Mouse (Mus musculus) heart, embryonic 15.5 days (tissue): Measurements from ENCODE around the gene Cbx5. TPM values are rescaled to one million over a fixed set of nuclear protein-coding genes. Genes with fewer than 3 reads are reported as not detected.

Experiments
- ATAC-seq: fragments of 200-750 bp; cut with Nextera tagmentation; replicated peaks from 2 replicates; pipeline ENCODE4 v1.8.0; 2017; ENCODE audit warnings: low read depth, moderate TSS enrichment; ENCODE audit not compliant: insufficient number of reproducible peaks, insufficient read depth, low FRiP score
- H3K27ac ChIP-seq: fragments of 300-500 bp; sonication (generic); 2 replicates; pipeline ENCODE4 v1.5.1; 2015; ENCODE audit warnings: mild to moderate bottlenecking, inconsistent platforms
- H3K27me3 ChIP-seq: fragments of 300-500 bp; sonication (generic); 2 replicates; pipeline ENCODE4 v1.6.1; 2015; ENCODE audit warnings: inconsistent platforms
- H3K36me3 ChIP-seq: fragments of 300-500 bp; sonication (generic); 2 replicates; pipeline ENCODE4 v1.6.1; 2015; ENCODE audit warnings: mild to moderate bottlenecking, inconsistent platforms
- H3K4me1 ChIP-seq: fragments of 300-500 bp; sonication (generic); replicated peaks from 2 replicates; pipeline ENCODE4 v1.6.1; 2015; ENCODE audit warnings: inconsistent platforms
- H3K4me2 ChIP-seq: fragments of 300-500 bp; sonication (generic); 2 replicates; pipeline ENCODE4 v1.6.1; 2015; ENCODE audit warnings: inconsistent platforms, mild to moderate bottlenecking, moderate library complexity
- H3K4me3 ChIP-seq: fragments of 300-500 bp; sonication (generic); 2 replicates; pipeline ENCODE4 v1.5.1; 2015; ENCODE audit warnings: mild to moderate bottlenecking, inconsistent platforms
- H3K9ac ChIP-seq: fragments of 300-500 bp; sonication (generic); 2 replicates; pipeline ENCODE4 v1.6.1; 2015; ENCODE audit warnings: mild to moderate bottlenecking, inconsistent platforms
- H3K9me3 ChIP-seq: fragments of 300-500 bp; sonication (generic); replicated peaks from 2 replicates; pipeline ENCODE4 v1.6.1; 2016; ENCODE audit warnings: inconsistent platforms
- WGBS: fragments of 180-500 bp; shearing (Covaris S2); methylation state at CpG from one replicate; pipeline ENCODE4 v1.1.7; 2015; ENCODE audit warnings: mixed read lengths; 5-methylcytosine and 5-hydroxymethylcytosine counted together
- polyA plus RNA-seq: library from polyadenylated mRNA; unstranded; fragments of >200 nt; fragmentation: Nextera tagmentation; extraction: Ambion mirVana; gene quantifications from 2 replicates; pipeline ENCODE4 v1.2.1, GENCODE M21; 2015

The Cbx5 gene
- polyA plus RNA-seq, 1 experiment from 2014 or later, result 84.2 TPM

- no peak for ATAC-seq
- 64% methylated on average over 2 of the region's 2 CpGs for WGBS
- H3K4me3 ChIP-seq, result no peak overlapping the region
These were observed 34.5 kb downstream of the Cbx5 start for GRCm38 (mm10) chr15:103205156-103205555.

DNA sequence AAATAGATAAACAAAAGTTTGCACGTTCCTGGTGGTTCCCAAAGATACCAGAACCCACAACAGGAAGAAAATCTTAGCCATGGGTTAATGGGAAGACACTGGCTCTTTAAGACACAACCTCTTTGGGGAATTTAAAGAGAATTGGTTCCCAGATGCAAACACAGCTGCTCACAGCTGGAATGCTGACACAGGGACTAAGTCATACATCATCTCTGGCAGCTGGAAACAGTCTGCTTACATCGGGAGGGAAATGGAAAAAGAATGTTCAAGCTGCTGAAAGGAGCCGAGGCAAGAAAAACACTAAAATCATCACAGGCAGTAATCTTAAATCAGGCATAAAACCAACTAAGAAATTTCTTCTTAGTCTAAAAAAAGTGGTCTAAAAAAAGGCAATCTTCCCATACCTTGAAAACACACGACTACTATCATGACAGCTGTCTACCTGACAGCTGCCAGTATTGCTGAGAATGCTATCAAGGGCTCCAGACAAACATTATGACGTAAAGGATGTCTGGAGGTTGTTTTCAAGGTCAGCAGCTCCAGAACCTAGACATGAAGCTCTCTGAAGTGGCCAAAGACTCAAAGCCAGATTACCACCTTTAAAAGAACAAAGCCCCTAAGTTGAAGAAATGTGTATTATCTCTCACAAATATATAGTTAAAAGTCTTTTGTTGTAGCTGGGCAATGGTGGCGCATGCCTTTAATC lies 37.4 kb downstream of the Cbx5 start:
- H3K4me2 ChIP-seq, result no peak overlapping the region
- no peak overlapping the region for H3K4me3 ChIP-seq
- H3K9me3 ChIP-seq, result no peaks in the 10 kb centered on the region
- no peaks in the 10 kb centered on the region for H3K27me3 ChIP-seq
- peak overlapping the region; percentile 81 for H3K27ac ChIP-seq
- 29% methylated on average over 6 of the region's 6 CpGs for WGBS
- no peak overlapping the region for H3K9ac ChIP-seq
- H3K36me3 ChIP-seq, result peaks cover 66% of the 10 kb centered on the region
- peak; percentile 64; the same call in 1 of the 2 replicates for ATAC-seq
- peaks cover 20% of the 10 kb centered on the region for H3K4me1 ChIP-seq

More at GRCm38 (mm10) chr15:103205156-103205555, 34.5 kb downstream of the Cbx5 start:
- Histone ChIP-seq H3K27ac (no peak overlapping the region), H3K4me2 (no peak overlapping the region), H3K4me1 (peaks cover 20% of the 10 kb centered on the region), H3K27me3 (no peaks in the 10 kb centered on the region), H3K36me3 (peaks cover 61% of the 10 kb centered on the region), H3K9ac (no peak overlapping the region), H3K9me3 (no peaks in the 10 kb centered on the region)

- Histone ChIP-seq H3K9me3 (no peaks in the 10 kb centered on the region), H3K9ac (no peak overlapping the region), H3K27ac (no peak overlapping the region), H3K36me3 (peaks cover 60% of the 10 kb centered on the region), H3K4me1 (peaks cover 17% of the 10 kb centered on the region), H3K27me3 (no peaks in the 10 kb centered on the region), H3K4me3 (no peak overlapping the region), H3K4me2 (no peak overlapping the region)
- ATAC-seq, result no peak
- WGBS, result 79% methylated on average over 4 of the region's 4 CpGs
These were observed 41.8 kb downstream of the Cbx5 start for GRCm38 (mm10) chr15:103197785-103198184.

DNA sequence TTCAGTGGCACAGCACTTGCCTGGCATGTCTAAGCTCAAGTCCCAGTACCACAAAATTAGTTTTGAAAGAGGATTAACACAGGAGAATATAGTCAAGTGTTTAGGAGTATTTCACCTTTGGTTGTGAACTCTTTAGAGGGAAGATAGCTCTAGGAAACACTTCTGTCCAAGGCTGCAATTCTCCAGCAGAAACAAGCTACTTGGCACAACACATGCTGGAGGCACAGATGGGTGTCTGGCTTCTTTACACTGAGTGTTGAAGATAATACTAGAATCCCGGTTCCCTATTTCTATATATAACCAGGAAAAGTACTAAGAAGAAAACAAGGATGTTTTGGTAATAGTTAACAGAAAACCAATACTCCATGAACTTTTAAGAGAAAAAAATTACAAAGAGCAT lies 42.8 kb downstream of the Cbx5 start:
- no peaks in the 10 kb centered on the region for H3K27me3 ChIP-seq
- no peak overlapping the region for H3K4me3 ChIP-seq
- peaks cover 8% of the 10 kb centered on the region for H3K4me1 ChIP-seq
- peaks cover 66% of the 10 kb centered on the region for H3K36me3 ChIP-seq
- no peak for ATAC-seq
- H3K4me2 ChIP-seq, result no peak overlapping the region
- no peak overlapping the region for H3K9ac ChIP-seq
- 48% methylated on average over 1 of the region's 1 CpGs for WGBS
- H3K9me3 ChIP-seq, result no peaks in the 10 kb centered on the region
- no peak overlapping the region for H3K27ac ChIP-seq

DNA sequence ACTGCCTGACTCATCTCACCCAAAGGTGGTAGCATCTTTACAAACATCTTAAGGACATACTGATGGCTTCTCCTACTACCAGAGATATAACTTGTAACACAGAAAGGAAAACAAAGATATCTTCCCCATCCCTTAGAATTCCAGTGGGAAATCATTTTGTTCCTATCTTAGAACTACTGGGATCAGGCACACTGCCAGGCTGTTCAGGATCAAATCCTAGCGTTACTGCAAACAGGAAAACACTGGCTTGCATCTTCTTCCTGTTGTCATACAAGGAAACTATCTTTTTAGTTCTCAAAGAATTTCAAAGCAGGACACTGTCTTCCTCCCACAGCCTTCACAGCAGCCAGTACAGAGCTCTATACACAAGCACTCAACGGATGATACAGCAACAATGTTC lies 46.0 kb downstream of the Cbx5 start:
- no peaks in the 10 kb centered on the region for H3K27me3 ChIP-seq
- no peak for ATAC-seq
- H3K9ac ChIP-seq, result no peak overlapping the region
- peaks cover 51% of the 10 kb centered on the region for H3K36me3 ChIP-seq
- H3K4me3 ChIP-seq, result no peak overlapping the region
- 68% methylated on average over 2 of the region's 2 CpGs for WGBS
- no peak overlapping the region for H3K4me2 ChIP-seq
- no peak overlapping the region for H3K27ac ChIP-seq
- H3K9me3 ChIP-seq, result no peaks in the 10 kb centered on the region
- peaks cover 2% of the 10 kb centered on the region; the same call in 1 of the 2 replicates for H3K4me1 ChIP-seq

DNA sequence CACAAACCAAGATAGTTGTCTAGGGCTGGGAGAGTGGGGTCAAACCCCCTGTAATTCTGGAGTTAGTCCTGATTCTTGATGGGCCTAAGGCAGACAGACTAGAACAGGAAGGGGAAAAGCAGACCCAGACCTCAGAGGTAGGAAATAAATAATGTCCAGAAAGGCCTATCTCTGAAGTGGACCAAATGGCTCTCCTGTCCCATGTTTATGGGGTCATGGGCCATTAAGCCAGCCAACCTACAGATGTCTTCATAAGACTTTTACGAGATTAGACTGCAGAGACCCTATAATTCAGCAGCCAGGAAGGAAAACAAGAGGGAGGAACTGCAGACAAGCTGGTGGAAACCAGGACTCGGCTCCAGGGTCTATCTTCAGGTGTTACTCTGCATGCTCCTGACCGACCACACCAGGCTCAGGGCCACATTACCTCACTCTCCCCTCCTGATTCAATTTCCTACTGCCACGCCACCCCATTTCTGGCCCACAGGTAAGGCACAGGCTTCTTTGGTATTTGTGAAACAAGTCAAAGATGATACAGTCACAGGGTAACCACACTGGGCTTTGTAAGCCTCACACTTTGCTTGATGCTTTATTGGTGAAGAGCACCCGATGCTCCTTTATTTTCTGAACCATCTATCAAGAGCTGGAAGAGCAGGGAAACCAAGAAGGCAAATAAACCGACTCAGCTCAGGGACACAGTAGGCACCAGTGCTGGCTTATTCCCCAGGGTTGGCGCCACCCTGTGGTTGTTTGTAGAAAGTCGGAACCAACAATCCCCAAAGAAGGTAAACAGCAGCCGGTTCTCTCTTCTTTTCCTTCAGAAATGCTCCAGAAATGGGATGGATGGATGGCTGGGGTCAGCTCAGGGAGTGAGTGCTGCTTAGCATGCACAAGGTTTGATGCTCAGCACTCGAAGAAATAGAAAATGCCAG lies 48.8 kb downstream of the Cbx5 start:
- Histone ChIP-seq H3K4me3 (no peak overlapping the region), H3K9ac (no peak overlapping the region), H3K9me3 (no peaks in the 10 kb centered on the region), H3K4me1 (peaks cover 2% of the 10 kb centered on the region; the same call in 1 of the 2 replicates), H3K4me2 (no peak overlapping the region), H3K27ac (no peak overlapping the region), H3K36me3 (peaks cover 25% of the 10 kb centered on the region), H3K27me3 (no peaks in the 10 kb centered on the region)
- ATAC-seq, result no peak
- 57% methylated on average over 10 of the region's 10 CpGs for WGBS

- Histone ChIP-seq H3K4me2 (no peak overlapping the region), H3K9me3 (no peaks in the 10 kb centered on the region), H3K4me1 (peaks cover 2% of the 10 kb centered on the region; the same call in 1 of the 2 replicates), H3K36me3 (peaks cover 19% of the 10 kb centered on the region), H3K27me3 (no peaks in the 10 kb centered on the region), H3K9ac (no peak overlapping the region), H3K4me3 (no peak overlapping the region), H3K27ac (no peak overlapping the region)
- ATAC-seq, result no peak
- 81% methylated on average over 7 of the region's 7 CpGs for WGBS
These were observed 49.5 kb downstream of the Cbx5 start for GRCm38 (mm10) chr15:103190083-103190482.

GRCm38 (mm10) chr15:103187803-103188202 lies 51.8 kb downstream of the Cbx5 start:
- H3K4me2 ChIP-seq, result no peak overlapping the region
- H3K9me3 ChIP-seq, result no peaks in the 10 kb centered on the region
- H3K27me3 ChIP-seq, result peaks cover 16% of the 10 kb centered on the region
- H3K9ac ChIP-seq, result no peak overlapping the region
- H3K4me3 ChIP-seq, result no peak overlapping the region
- peaks cover 13% of the 10 kb centered on the region for H3K4me1 ChIP-seq
- 76% methylated on average over 6 of the region's 6 CpGs for WGBS
- no peak for ATAC-seq
- peaks cover 8% of the 10 kb centered on the region for H3K36me3 ChIP-seq
- no peak overlapping the region for H3K27ac ChIP-seq

- Histone ChIP-seq H3K36me3 (no peaks in the 10 kb centered on the region), H3K27me3 (peaks cover 31% of the 10 kb centered on the region), H3K4me1 (peaks cover 19% of the 10 kb centered on the region), H3K4me3 (no peak overlapping the region), H3K27ac (no peak overlapping the region), H3K4me2 (no peak overlapping the region), H3K9me3 (no peaks in the 10 kb centered on the region), H3K9ac (no peak overlapping the region)
- no peak for ATAC-seq
- WGBS, result 39% methylated on average over 19 of the region's 19 CpGs
These were observed 54.0 kb downstream of the Cbx5 start for GRCm38 (mm10) chr15:103185462-103186198.

DNA sequence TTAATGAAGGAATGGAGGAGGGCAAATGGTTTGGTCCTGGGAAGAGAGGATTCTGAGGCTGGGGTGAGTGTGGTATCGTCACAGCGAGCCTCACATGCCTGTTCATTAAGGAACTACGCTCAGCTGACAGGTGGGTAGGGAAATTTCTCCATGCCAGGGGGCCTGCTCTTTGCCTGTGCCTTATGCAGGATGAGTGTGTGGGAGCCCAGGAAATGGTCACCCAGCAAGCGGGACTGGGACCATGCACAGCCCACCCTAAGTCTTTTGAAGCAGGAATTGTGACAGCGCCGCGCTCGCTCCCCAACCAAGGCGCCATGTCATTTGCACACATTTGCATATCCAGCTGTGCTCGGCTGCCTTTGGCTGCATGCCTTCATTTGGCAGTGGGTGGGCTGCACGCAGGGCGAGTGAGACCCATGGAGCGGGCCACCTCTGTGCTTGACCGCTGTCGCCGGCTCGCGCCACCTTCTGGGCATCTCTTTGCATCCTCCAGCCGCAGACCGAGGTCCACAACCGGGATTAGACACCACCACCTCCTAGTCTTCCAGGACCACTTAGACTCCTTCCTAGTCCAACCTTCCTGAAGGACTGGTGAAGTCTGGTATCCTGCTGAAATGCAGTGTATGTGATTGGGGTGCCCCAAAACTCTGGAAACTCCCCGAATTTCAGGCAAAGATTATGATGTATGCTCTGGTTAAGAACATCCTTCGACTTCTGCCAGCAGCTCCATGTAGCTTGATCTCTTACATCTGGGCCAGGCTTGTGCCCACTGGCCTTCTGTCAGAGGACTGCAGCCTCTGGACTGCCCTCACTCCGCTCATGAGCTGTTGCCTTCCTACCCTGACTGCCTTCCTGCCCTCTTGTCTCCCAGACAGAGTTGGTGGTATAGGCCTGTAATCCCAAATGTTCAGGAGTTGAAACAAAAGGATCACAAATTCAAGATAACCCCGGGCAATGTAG lies 55.7 kb downstream of the Cbx5 start:
- H3K4me3 ChIP-seq, result peak overlapping the region; percentile 47
- no peaks in the 10 kb centered on the region for H3K36me3 ChIP-seq
- peak overlapping the region; percentile 82 for H3K4me2 ChIP-seq
- H3K4me1 ChIP-seq, result peaks cover 19% of the 10 kb centered on the region
- H3K9ac ChIP-seq, result 0 out of 2 replicates have a peak overlapping the region, but pooled peaks have one; percentile 21
- no peak overlapping the region for H3K27ac ChIP-seq
- peaks cover 48% of the 10 kb centered on the region for H3K27me3 ChIP-seq
- no peaks in the 10 kb centered on the region for H3K9me3 ChIP-seq
- ATAC-seq, result peak; percentile 18; the same call in 1 of the 2 replicates
- 15% methylated on average over 25 of the region's 25 CpGs for WGBS
